Mouse (Mus musculus): ENCODE results near the gene Gpnmb.

The Gpnmb gene

DNA sequence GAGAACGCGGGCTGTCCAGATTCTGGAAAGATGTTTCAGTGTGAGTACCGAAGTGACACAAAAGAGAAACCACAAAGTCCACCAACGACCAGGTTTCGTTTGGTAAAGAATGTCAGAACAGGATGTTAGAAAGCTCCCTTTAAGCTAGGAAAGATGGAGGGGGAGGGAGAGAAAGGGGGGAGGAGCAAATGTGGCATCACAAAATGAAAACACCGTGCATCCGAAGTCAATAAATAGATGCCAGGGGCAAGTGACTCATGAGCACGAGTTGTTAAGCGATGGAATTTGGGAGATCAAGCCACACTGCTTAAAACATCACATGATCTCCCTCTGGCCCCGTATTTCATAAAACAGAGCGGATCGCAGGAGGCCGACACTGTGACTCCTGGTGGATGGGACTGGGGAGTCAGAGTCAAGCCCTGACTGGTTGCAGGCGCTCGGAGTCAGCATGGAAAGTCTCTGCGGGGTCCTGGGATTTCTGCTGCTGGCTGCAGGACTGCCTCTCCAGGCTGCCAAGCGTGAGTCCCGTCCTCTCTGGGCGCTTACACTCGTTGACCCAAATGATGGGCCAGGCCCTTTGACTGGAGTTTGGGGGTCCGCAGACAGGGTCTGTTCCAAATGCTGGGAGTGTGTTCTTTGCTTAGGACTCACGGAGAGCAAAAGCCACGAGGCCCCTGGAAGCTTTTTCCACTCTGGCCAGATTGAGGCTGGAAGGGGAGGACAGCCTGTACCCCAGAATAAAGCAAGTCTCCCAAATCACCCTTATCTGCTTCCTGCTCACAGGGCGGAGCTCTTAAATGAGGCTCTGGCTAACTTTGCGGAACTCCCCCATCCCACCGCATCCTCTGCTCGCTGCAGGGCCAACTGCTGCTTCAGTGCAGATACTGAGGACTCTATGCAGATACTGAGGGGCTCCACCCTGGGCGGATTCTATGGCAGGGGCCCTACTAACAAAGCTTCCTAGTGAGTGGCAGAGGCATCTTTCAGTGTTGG is at the start of gene Gpnmb:
Gene Gpnmb, plus strand, starts transcription at position 272 of the 993 bp plus-strand sequence.
- no peak for DNase-seq (ENCODE audit: extremely low read depth, low read depth)

DNA sequence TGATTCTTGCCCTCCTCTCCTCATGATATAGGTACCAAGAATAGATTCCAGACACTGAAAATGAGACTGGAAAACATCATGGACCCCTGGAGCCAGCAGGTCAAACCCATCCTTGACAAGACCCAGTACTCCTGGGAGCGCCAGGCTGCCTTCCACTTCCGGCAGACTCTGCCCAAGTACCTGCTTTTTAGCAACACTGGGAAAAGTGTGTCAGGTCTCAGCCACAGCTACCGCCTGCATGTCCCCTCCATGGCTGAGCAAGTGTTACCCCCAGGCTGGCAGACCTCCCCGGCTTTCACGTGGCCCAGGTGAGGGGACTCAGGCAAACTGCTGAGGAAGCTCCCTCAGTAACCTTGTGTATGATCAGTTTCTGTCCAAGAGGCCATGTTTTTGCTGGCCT is 46.4 kb upstream of the Gpnmb start:
- no peak for DNase-seq (ENCODE audit: extremely low read depth, low read depth)

DNA sequence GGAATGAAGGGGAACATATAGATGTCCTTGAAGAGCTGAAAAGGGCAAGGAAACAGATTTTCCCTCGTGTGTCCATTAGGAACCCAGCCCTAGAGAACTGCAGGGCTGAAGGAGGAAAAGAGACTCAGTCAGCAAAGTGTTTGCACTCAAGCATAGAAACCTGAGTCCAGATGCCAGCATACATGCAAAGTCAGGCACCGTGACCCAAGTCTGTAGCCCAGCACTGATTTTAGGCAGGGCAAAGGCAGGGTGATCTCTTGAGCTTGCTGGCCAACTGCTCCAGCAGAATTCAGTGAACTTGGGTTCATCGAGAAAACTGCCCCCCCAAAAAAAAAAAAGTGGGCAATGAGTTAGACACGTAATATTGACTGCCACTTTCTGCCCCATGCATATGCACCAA is 44.4 kb upstream of the Gpnmb start:
- no peak for DNase-seq (ENCODE audit: extremely low read depth, low read depth)

DNA sequence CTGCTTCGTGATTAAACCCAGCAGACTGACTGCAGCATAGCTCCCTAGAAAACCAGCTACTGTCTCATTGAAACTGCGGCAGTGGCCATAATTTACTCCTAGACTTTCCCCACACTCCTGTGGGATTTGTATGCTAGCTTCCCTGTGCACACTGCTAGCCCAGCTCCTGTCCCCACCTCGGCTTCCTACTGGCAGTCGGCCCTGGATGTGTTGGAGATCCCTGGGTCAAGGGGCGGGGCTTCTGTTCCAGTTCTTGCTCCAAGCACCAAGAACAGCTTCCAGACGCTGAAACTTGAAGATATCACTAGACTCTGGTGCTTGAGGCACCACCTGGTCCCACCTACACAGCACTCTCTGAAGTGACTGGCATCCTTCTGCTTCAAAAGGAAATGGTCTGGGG is 38.2 kb upstream of the Gpnmb start:
- DNase-seq (ENCODE audit: extremely low read depth, low read depth): no peak

DNA sequence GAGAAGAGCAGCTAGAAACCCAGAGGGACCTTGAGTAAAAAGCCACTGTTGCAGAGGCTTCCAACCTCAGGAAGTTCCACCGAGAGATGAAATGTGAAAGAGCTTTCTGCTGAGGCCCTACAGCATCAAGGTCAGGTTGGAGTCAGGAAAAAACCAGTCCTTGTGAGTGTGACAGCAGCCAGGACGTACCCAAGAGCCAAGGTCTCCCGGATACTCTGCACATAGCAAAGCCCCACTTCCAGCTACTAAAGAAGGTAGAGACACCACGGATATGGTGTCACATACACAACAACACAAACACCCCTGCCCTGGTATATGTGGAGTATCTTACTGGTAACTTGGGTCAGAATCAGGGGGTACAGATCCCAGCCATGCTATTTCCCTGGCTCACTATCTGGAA is 37.5 kb upstream of the Gpnmb start:
- no peak for DNase-seq (ENCODE audit: extremely low read depth, low read depth)

DNA sequence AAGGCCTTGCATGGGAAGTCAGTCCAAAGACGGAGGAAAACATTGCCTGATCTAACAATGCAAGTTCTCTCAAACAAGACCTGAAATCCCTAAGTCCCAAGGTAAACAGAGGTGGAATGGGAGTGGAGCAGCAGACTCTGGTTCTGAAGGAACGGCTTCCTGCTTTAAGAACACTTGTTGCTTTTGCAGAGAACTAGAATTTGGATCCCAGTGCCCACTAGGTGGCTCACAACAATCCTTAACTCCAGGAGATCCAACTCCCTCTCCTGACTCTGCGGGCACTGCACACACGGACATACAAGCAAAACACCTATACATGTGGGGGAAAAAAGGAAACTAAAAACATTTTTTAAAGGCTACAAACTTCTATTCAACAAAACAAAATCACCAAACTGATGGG is 33.0 kb upstream of the Gpnmb start:
- no peak for DNase-seq (ENCODE audit: extremely low read depth, low read depth)

DNA sequence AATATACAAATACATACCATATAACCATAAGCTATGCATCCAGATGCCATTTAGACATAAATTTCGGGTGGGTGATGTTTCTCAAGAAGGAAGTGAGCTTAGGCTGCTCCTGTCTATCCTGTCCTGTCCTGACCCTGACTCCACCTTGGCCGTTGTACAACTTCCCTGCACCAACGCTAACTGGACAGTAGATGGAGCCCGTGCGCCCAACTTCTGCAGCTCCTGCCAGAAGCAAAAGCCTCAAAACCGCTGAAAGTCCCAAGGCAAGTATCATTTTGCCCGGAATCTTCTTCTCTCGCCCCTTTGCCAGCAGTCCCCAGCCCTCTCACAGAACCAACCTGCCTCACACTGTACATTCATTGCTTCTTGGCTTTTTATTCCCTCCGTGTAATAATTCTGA is 28.4 kb upstream of the Gpnmb start:
- DNase-seq (ENCODE audit: extremely low read depth, low read depth): peak; percentile 13

DNA sequence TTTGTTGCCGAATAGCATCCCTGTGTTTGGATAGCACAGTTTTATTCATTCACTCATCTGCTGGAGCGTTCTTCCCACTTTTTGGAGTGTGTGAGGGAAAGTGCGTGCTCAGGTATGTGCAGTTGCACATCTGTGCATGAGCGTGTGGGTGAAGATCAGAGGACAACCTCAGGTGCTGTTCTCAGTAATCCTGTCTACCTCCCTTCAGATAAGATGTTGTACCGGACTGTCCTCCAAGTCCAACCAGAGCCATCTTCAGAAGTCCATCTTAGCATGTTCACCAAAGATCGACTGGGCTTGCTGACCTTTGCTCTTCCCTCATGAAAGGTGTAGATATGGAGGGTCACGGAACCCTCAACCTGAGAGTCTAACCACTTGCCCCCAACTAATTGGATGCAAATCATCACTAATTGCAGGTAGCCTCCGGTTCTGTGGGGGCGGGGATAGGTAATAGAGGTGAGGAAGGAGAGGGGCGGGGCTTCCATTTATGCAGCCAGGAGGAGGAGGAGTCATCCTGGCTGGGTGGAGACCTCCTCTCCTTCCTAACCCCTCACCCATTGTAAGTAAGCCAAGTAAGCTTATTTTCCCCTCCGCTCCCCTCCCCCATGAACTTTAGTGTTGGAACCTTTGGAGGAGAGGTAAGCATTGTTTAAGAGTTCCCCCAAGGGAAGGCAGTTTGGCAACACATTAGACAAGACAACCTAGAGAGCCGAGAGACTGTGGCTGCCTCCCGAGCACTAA is 27.8 kb upstream of the Gpnmb start:
- DNase-seq (ENCODE audit: extremely low read depth, low read depth): no peak

DNA sequence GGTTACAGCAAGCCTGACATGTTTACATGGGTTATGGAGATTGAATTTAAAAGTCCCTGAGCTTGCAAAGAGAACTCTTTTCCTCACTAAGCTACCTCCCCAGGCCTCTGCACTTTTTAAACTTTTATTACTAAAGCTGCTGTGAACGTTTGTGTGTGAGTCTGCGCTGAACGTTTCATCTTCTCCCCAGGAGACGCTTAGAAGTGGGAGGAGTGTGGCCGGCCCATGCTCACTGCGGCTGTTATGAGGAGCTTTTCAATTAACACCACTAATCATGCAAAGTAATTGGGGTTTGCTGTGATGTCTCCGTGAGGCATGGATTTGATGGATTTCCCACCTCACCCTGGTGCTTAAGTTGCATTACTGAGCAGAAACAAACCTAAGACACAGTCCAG is 27.2 kb upstream of the Gpnmb start:
- no peak for DNase-seq (ENCODE audit: extremely low read depth, low read depth)

DNA sequence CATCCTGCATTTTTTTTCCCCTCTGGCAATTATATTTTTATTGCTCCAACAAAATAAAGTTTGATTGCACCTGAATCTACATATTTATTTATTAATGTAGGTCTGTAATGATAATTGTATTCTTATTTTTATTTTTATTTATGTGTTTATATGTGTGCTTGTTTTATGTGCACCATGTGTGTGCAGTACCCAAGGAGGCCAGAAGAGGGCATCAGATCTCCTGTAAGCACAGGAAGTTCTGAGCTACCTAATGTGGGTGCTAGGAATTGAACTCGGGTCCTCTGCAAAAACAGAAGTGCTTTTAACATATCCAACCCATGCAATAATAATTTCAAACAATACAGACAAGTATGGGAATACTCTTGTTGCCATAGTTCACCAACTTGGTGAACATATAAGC is 26.7 kb upstream of the Gpnmb start:
- no peak for DNase-seq (ENCODE audit: extremely low read depth, low read depth)

DNA sequence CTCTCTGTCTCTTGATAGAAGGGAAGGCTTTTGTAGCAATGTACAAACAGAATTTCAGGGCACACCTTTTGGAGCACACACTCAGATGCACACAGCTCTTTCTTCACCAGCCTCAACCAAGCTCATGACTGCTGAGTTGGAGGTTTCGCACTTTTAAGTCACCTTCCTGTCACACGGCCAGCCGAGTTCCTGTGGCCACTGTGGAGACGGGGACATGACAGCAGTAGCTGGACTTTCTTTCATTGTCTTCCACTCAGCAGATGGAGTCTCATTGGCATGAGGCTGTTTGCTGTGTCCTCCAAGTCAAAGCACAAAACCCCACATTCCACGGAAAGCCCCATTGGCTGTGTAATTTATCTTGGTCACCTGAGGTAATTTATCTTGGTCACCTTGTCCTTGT is 25.2 kb upstream of the Gpnmb start:
- DNase-seq (ENCODE audit: extremely low read depth, low read depth): no peak

DNA sequence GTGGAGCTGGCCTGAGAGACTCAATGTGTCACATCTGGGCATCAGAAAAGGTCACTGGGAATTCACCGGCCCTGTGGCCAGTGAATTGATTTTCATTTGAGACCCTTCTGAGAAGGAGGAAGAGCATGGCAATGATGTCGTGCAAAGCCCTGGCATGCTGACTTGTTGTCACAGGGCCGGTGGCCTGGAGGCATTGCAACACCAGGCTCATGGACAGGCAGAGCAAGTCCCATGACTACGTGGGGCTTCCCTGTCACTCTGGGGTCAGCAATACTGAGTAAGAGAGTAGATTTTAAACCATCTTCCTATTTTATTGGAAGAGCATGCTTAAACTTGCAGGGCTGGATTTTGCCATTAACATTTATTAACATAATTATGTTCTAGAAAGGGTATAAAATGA is 23.3 kb upstream of the Gpnmb start:
- DNase-seq (ENCODE audit: extremely low read depth, low read depth): no peak

DNA sequence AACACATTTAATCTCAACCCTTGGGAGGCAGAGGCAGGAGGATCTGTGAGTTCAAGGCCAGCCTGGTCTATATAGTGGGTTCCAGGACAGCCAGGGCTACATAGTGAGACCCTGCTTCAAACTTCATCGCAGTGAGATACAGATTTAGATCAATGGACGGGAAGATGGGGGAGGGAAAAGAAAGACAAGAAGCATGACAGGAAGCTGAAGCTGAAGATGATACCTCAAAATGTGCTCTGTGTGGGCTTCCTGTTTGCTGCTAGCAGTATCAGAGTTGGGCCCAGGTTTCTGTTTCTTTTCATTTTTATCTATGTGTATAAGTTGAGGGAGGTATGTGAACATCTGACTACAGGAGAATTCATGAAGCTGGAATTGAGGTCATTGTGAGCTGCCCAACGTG is 22.9 kb upstream of the Gpnmb start:
- no peak for DNase-seq (ENCODE audit: extremely low read depth, low read depth)

DNA sequence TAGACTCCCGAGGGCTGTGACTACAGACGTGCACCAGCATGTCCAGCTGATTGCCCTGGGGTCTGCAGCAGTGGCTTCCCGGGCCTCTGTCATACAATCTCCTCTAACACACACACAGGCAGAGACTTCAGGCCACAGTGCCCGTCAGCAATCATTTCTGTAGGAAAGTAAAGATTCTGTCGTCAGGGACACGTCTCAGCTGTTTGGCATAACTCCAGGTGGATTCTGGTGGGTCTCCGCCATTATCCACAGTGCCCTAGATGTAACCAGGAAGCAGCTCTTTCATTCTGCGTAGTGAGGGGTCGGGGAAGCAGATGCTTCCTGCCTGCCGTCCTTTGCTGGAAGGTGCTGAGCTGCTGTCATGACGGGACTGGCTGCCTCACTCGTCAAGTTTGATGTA is 19.2 kb upstream of the Gpnmb start:
- DNase-seq (ENCODE audit: extremely low read depth, low read depth): no peak

DNA sequence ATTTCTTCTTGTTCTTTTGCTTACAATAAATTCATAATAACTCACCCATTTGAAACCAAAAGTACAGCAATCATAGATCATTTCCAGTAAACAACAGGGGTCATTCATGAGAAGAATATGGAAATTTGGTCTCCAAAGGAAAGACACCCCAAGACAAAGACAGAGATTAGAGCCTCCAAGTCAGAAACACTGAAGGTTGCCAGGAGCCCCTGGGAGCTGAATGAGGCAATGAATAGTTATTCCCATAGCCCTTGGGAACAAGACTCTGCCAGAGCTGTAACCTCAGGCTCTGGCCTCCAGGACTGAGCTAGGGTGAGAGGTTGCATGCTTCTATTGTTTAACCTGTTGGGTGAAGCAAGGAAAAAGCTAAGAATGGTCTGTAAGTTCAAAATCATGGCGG is 17.0 kb upstream of the Gpnmb start:
- DNase-seq (ENCODE audit: extremely low read depth, low read depth): no peak

DNA sequence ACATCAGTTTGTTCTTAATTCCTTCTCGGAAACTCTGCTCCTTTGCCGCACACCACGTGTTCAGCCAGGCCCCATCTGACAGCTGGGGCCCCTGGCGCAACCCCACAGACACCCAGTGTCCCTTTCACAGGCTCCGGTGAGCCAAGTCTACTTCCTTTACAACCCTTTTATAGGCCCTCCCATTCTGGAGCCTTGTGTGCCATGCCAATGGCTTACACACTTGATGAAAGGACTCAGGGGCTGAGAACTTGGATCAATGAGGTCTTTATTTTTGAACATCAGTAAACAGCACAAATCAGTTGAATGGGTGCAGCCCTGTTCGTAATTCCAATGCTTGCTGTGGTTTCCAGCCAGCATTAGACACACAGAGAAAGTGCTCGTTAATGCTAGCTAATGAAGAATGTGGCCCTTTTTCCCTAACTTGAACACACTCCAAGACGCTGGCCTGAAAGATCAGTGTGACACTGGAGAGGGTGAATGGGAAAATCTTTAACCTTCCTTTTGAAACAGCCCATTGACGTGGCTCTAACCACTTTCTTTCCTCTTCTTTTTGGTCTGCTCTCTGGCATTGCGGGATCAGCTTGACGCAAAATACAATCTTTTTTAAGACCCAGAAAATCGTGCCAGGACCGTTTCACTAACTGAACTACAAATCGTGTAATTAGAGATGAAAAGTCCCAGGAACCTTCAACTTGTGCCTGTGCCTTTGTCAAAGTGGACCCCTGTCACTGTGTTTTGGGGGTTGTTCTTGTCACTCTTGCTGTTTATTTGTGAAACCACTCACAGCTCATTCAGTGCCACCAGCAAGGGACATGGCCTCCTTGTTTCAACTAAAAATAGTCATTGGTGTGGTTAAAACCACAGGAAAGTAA is 15.0 kb upstream of the Gpnmb start:
- DNase-seq (ENCODE audit: extremely low read depth, low read depth): no peak

DNA sequence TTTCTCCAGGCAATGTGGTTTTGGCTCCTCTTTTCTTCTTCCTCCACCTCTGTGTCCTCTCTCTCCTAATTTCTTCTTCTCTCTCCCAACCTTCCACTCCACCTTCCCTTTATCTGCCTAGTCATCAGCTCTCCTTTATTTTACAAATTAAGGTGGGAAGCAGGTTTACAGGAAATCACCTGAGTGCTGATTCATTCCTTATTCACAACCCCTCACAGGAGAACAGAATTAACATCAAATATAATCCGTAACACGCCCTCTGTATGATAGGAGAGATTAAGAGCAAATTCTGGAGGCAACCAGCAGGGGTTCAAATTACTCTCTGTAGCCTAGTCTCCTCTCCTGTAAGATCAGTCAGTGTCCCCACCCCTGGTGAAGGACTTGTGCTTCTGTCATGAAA is 14.0 kb upstream of the Gpnmb start:
- no peak for DNase-seq (ENCODE audit: extremely low read depth, low read depth)

DNA sequence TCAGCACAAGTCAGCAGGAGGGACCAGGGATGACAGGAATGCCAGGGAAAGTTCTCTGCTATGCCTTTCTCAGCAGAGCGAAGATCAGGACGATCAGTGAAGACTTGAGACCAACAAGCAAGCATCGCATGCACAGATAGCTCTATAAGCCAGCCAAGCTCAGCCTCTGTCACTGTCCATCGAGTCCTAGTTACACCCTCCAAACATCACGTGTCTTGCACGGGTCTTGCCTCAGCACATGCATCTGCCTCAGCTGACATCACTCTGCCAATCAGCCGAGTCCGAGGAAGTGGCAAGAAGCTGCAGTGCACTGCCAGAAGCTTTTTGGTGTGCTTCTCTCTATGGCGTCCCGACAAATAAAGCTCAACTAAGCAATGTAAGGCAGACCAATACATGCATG is 13.0 kb upstream of the Gpnmb start:
- no peak for DNase-seq (ENCODE audit: extremely low read depth, low read depth)

DNA sequence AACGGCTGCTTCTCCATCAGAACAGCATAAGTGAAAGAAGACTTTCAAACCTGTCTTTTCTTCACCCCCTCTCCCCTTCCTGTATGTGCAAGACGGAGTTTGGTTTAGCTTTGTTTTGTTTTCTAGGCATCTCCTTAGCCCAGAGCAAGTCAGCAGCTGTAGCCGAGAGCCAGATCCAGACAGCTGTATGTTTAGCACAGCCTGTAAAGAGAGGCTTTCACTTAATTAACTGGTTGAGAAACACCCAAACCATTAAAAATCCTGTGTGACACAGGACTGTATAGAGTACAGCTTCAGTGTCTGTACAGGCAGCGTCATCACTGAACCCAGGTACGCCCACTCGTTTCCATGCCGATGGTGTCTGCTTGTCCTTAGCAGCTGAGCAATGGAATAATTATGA is 11.1 kb upstream of the Gpnmb start:
- DNase-seq (ENCODE audit: extremely low read depth, low read depth): no peak

DNA sequence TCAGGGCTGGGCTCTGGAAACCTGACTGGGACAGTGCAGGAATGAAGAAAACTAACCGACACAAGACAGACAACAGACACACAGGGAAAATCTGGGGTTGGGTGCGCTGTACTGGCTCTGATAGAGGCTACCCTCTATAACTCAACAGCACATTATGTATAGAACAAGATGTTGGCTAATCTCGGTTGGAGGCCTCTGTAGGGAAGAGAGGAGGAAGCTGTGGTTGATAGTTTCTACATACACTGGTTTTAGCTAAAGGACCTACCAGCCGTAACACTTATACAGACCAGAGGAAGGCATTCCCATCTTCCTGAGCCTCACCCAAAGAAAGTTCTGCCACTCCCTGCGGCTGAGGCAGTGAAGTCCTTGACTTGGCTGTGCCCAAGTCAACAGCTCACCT is 9.8 kb upstream of the Gpnmb start:
- DNase-seq (ENCODE audit: extremely low read depth, low read depth): no peak

DNA sequence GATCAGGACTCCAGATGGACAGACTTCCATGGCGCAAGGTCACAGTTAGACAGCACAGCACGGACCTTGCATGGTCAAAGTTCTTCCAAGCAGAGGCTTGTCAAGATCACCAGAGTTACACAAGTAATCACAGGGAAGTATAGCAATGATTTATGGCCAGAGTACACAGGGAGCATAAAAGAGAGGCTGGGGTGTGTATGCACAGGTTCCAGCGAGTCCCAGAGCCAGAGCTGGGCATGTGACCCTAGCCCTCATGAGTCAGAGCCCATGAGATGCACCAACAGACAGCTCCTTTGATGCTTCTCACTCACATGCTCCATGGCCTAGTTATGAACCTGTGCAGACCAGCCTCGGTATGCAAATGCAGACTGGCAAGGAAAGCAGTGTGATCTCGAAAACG is 8.3 kb upstream of the Gpnmb start:
- DNase-seq (ENCODE audit: extremely low read depth, low read depth): no peak

DNA sequence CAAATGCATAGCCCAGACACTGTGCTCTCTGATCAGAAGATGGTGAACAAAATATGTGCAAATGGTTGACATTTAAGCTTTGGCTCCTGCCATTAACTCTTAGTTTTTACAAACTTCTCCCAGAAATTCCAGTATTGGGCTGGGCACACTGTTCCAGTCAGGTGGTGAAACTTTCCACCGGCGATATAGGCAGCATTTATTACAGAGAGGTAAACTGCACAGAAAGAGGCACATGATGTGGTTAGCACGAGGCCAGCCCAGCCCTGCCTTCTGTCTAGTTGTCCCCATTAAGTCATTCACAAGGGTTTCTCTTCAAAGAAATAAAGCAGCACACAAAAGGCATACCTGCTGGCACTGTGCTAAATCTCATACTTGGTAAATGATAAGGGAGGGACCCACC is 7.6 kb upstream of the Gpnmb start:
- no peak for DNase-seq (ENCODE audit: extremely low read depth, low read depth)

Data from MEL-GATA-1-ER (cell line).